Mouse (Mus musculus) limb, embryonic 14.5 days (tissue): Measurements from ENCODE around the gene Fam19a3. TPM values are rescaled to one million over a fixed set of nuclear protein-coding genes. Genes with fewer than 3 reads are reported as not detected.

Source experiments
- ATAC-seq: fragments of 200-750 bp; cut with Nextera tagmentation; 2 replicates; pipeline ENCODE4 v1.8.0; 2017; ENCODE audit warnings: low read depth, moderate number of reproducible peaks, moderate TSS enrichment; ENCODE audit not compliant: low FRiP score
- DNase-seq: peaks from one replicate; pipeline ENCODE4 v3.0.0-alpha.2; 2015; ENCODE audit warnings: low spot score
- H3K27ac ChIP-seq: fragments of 300-500 bp; sonication (generic); replicated peaks from 2 replicates; pipeline ENCODE4 v1.5.1; 2014; ENCODE audit warnings: low read depth, mild to moderate bottlenecking, low read length, moderate library complexity, mixed read lengths
- H3K27me3 ChIP-seq: fragments of 300-500 bp; sonication (generic); 2 replicates; pipeline ENCODE4 v1.6.1; 2014; ENCODE audit warnings: low read length, mixed read lengths; ENCODE audit not compliant: control insufficient read depth, insufficient read depth
- H3K36me3 ChIP-seq: fragments of 300-500 bp; sonication (generic); 2 replicates; pipeline ENCODE4 v1.6.1; 2014; ENCODE audit warnings: mild to moderate bottlenecking, low read length, moderate library complexity, mixed read lengths; ENCODE audit not compliant: control insufficient read depth, insufficient read depth
- H3K4me1 ChIP-seq: fragments of 300-500 bp; sonication (generic); 2 replicates; pipeline ENCODE4 v1.6.1; 2014; ENCODE audit warnings: antibody characterized with exemption, low read length, mixed read lengths; ENCODE audit not compliant: control insufficient read depth, insufficient read depth
- H3K4me2 ChIP-seq: fragments of 300-500 bp; sonication (generic); replicated peaks from 2 replicates; pipeline ENCODE4 v1.6.1; 2014; ENCODE audit warnings: low read depth, mild to moderate bottlenecking, low read length, moderate library complexity; ENCODE audit not compliant: severe bottlenecking
- H3K4me3 ChIP-seq: fragments of 300-500 bp; sonication (generic); replicated peaks from 2 replicates; pipeline ENCODE4 v1.5.1; 2014; ENCODE audit warnings: low read length
- H3K9ac ChIP-seq: fragments of 300-500 bp; sonication (generic); 2 replicates; pipeline ENCODE4 v1.6.1; 2014; ENCODE audit warnings: mild to moderate bottlenecking, low read depth, low read length, moderate library complexity; ENCODE audit not compliant: severe bottlenecking
- H3K9me3 ChIP-seq: fragments of 300-500 bp; sonication (generic); 2 replicates; pipeline ENCODE4 v1.6.1; 2016; ENCODE audit warnings: low read length; ENCODE audit not compliant: control insufficient read depth
- POLR2A ChIP-seq: fragments of 200-500 bp; IDR thresholded peaks from 2 replicates; pipeline ENCODE4 v1.8.0; 2012; ENCODE audit warnings: inconsistent platforms, mild to moderate bottlenecking, moderate library complexity, borderline replicate concordance; ENCODE audit not compliant: insufficient read depth, insufficient read length; ENCODE audit errors: extremely low read depth
- WGBS: fragments of 180-500 bp; shearing (Covaris S2); extraction: QIAGEN DNeasy Blood & Tissue Kit; methylation state at CpG from one replicate; pipeline ENCODE4 v1.1.7; 2014; 5-methylcytosine and 5-hydroxymethylcytosine counted together
- polyA plus RNA-seq, 2 experiments: library from polyadenylated mRNA; depleted of rRNA in 1 of 2; stranded (reverse) in 1 of 2; unstranded in 1 of 2; fragments of >200 nt; fragmentation: Nextera tagmentation in 1 of 2; extraction: Ambion mirVana in 1 of 2; gene quantifications; 2 replicates each; pipeline versions ENCODE4 v1.2.1 to v1.2.3; 2012 to 2014

The Fam19a3 gene
- polyA plus RNA-seq, 2 experiments = 0.26 to 0.93 TPM

DNA sequence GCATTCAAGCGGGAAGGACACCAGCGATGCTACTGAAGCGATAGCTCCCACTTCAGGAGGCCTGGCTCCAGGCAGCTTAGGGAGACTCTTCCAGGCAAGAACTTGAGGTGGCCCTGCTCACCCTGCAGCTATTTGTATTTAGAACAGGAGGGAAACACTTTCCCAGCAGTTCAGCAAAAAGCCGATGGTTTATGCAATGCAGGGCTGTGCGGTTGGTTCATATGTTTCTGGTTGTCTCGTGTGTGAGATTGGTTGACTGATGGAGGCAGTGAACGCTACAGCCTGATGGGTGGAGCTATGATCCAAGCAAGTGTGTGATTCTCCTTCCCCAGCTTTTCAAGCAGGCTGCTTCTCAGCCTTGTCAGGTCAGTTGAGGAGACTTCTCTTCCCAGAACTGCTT is 47.0 kb downstream of the Fam19a3 start:
- Histone ChIP-seq H3K36me3 (no peaks in the 10 kb centered on the region), H3K9me3 (no peaks in the 10 kb centered on the region), H3K27me3 (no peaks in the 10 kb centered on the region), H3K9ac (no peak overlapping the region), H3K4me2 (no peak overlapping the region), H3K27ac (no peak overlapping the region), H3K4me3 (no peak overlapping the region), H3K4me1 (no peaks in the 10 kb centered on the region)
- WGBS = 33% methylated on average over 7 of the region's 7 CpGs
- ATAC-seq = no peak
- TF ChIP-seq POLR2A = no peak
- peak; percentile 11 for DNase-seq

DNA sequence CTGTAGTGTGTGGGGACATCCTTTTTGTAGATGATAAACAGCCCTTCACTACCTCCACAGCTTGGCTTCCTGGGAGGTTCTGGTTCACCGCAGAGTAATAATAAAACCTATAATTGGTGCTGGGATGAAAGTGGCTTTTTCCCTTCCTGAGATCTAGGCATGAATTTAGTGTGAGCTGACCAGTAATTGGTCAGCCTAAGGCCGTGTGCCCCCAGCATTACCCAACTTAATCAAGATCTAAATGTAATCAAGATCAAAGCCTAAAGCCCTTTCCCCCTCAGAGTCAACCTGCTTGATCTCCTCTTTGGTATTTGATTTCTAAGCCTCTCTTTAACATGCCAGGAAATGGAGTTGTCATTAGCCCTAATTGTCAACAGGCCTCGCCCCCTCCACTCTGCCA is 48.7 kb downstream of the Fam19a3 start:
- Histone ChIP-seq H3K9me3 (no peaks in the 10 kb centered on the region), H3K4me3 (no peak overlapping the region), H3K4me1 (no peaks in the 10 kb centered on the region), H3K27ac (no peak overlapping the region), H3K4me2 (no peak overlapping the region), H3K36me3 (no peaks in the 10 kb centered on the region), H3K9ac (no peak overlapping the region), H3K27me3 (no peaks in the 10 kb centered on the region)
- ATAC-seq (no peak), DNase-seq (no peak)
- TF ChIP-seq POLR2A = no peak
- 14% methylated on average over 3 of the region's 3 CpGs for WGBS

DNA sequence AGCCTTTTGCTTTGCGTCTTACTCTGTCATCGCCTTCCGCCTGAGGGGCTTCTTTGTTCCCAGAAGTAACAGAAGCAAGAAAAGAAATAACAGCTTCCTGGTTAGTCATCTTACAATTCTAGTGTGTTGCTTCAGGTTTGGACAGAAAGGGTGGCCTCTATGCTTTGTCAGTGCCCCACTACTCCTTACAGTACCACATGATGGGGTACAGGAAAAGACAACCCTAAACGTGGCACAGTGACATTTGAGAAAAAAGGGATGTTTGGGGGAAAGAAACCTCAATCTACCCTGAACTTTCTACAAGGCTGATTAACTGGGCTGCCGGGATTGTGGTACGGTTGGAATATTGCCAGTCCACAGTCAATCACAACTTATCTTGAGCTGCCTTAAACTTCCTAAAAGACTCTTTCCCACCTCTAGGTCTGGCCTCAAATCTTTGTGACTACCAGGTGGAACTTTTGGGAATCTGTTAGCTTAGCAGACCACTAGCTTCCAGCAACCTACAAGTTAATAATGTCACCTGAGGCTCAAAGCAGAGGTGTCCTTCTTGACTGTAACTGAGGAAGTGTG is 52.3 kb downstream of the Fam19a3 start:
- DNase-seq (no peak), ATAC-seq (no peak)
- TF ChIP-seq POLR2A = no peak
- WGBS = 80% methylated on average over 6 of the region's 6 CpGs
- no peaks in the 10 kb centered on the region for H3K36me3 ChIP-seq
- no peak overlapping the region for H3K27ac ChIP-seq
- H3K4me3 ChIP-seq = no peak overlapping the region
- no peaks in the 10 kb centered on the region for H3K9me3 ChIP-seq
- H3K9ac ChIP-seq = no peak overlapping the region
- H3K4me2 ChIP-seq = no peak overlapping the region
- no peaks in the 10 kb centered on the region for H3K4me1 ChIP-seq
- no peaks in the 10 kb centered on the region for H3K27me3 ChIP-seq

Other genes with a start within 250 kb of the Fam19a3 start
- 22.3 and 23.3 TPM in 2 replicates for gene Slc16a1, start 143.2 kb downstream of the Fam19a3 start, polyA plus RNA-seq (2012; rRNA removed)
- gene Slc16a1, start 143.2 kb downstream of the Fam19a3 start, polyA plus RNA-seq (2014; fragmentation: Nextera tagmentation; extraction: Ambion mirVana) = 45.1 and 46.6 TPM in 2 replicates
- gene Ppm1j, start 784 bp downstream of the Fam19a3 start, polyA plus RNA-seq (2012; rRNA removed) = 6.5 and 6.6 TPM in 2 replicates
- 4.1 and 4.4 TPM in 2 replicates for gene Ppm1j, start 784 bp downstream of the Fam19a3 start, polyA plus RNA-seq (2014; fragmentation: Nextera tagmentation; extraction: Ambion mirVana)
- 158 and 161 TPM in 2 replicates for gene Rhoc, start 6.5 kb upstream of the Fam19a3 start, polyA plus RNA-seq (2012; rRNA removed)
- gene Rhoc, start 6.5 kb upstream of the Fam19a3 start, polyA plus RNA-seq (2014; fragmentation: Nextera tagmentation; extraction: Ambion mirVana) = 192 and 199 TPM in 2 replicates
- 32.7 and 41.4 TPM in 2 replicates for gene Mov10, start 36.7 kb upstream of the Fam19a3 start, polyA plus RNA-seq (2012; rRNA removed)
- 41.6 and 43.4 TPM in 2 replicates for gene Mov10, start 36.7 kb upstream of the Fam19a3 start, polyA plus RNA-seq (2014; fragmentation: Nextera tagmentation; extraction: Ambion mirVana)
- gene St7l, start 82.2 kb upstream of the Fam19a3 start, polyA plus RNA-seq (2012; rRNA removed) = 18.1 and 18.4 TPM in 2 replicates
- 36.7 and 40.4 TPM in 2 replicates for gene St7l, start 82.2 kb upstream of the Fam19a3 start, polyA plus RNA-seq (2014; fragmentation: Nextera tagmentation; extraction: Ambion mirVana)
- 82.1 and 88.6 TPM in 2 replicates for gene Capza1, start 82.7 kb upstream of the Fam19a3 start, polyA plus RNA-seq (2012; rRNA removed)
- gene Capza1, start 82.7 kb upstream of the Fam19a3 start, polyA plus RNA-seq (2014; fragmentation: Nextera tagmentation; extraction: Ambion mirVana) = 198 and 208 TPM in 2 replicates
- 3.1 and 3.6 TPM in 2 replicates for gene Wnt2b, start 180.1 kb upstream of the Fam19a3 start, polyA plus RNA-seq (2012; rRNA removed)
- 1.4 and 1.5 TPM in 2 replicates for gene Wnt2b, start 180.1 kb upstream of the Fam19a3 start, polyA plus RNA-seq (2014; fragmentation: Nextera tagmentation; extraction: Ambion mirVana)